Mouse (Mus musculus): ENCODE results near the gene Efna2.

The Efna2 gene

GRCm38 (mm10) chr10:80179068-80180051, at the start of gene Efna2:
TSS of gene Efna2 (plus strand) at chr10:80179482.
- DNase-seq (ENCODE audit: low read depth): peak; percentile 34

GRCm38 (mm10) chr10:80129846-80130245, 49.4 kb upstream of the Efna2 start:
- DNase-seq (ENCODE audit: low read depth): no peak

- DNase-seq (ENCODE audit: low read depth): no peak
Observed at GRCm38 (mm10) chr10:80130403-80131031, 48.8 kb upstream of the Efna2 start.

GRCm38 (mm10) chr10:80131316-80131951, 47.8 kb upstream of the Efna2 start:
- no peak for DNase-seq (ENCODE audit: low read depth)

GRCm38 (mm10) chr10:80131952-80132350, 47.3 kb upstream of the Efna2 start:
- no peak for DNase-seq (ENCODE audit: low read depth)

GRCm38 (mm10) chr10:80133226-80133849, 45.9 kb upstream of the Efna2 start:
- no peak for DNase-seq (ENCODE audit: low read depth)

- DNase-seq (ENCODE audit: low read depth): no peak
Observed at GRCm38 (mm10) chr10:80134421-80134820, 44.9 kb upstream of the Efna2 start.

- no peak for DNase-seq (ENCODE audit: low read depth)
Observed at GRCm38 (mm10) chr10:80135161-80135560, 44.1 kb upstream of the Efna2 start.

- DNase-seq (ENCODE audit: low read depth): no peak
Observed at GRCm38 (mm10) chr10:80135641-80136040, 43.6 kb upstream of the Efna2 start.

- no peak for DNase-seq (ENCODE audit: low read depth)
Observed at GRCm38 (mm10) chr10:80136179-80136951, 42.9 kb upstream of the Efna2 start.

GRCm38 (mm10) chr10:80136952-80137625, 42.2 kb upstream of the Efna2 start:
- peak; percentile 74 for DNase-seq (ENCODE audit: low read depth)

- DNase-seq (ENCODE audit: low read depth): peak; percentile 78
Observed at GRCm38 (mm10) chr10:80137626-80138552, 41.4 kb upstream of the Efna2 start.

GRCm38 (mm10) chr10:80138553-80139438, 40.5 kb upstream of the Efna2 start, which contains the start of gene Atp5d:
TSS of gene Atp5d (plus strand) at chr10:80138632.
- DNase-seq (ENCODE audit: low read depth): no peak

- DNase-seq (ENCODE audit: low read depth): peak; percentile 86
Observed at GRCm38 (mm10) chr10:80139439-80139775, 39.9 kb upstream of the Efna2 start.

- no peak for DNase-seq (ENCODE audit: low read depth)
Observed at GRCm38 (mm10) chr10:80139975-80140665, 39.2 kb upstream of the Efna2 start.

- no peak for DNase-seq (ENCODE audit: low read depth)
Observed at GRCm38 (mm10) chr10:80140666-80141035, 38.6 kb upstream of the Efna2 start, which contains the start of gene Cbarp. TSS of gene Cbarp (minus strand) at chr10:80140835.

GRCm38 (mm10) chr10:80141243-80141642, 38.0 kb upstream of the Efna2 start:
- peak; percentile 99 for DNase-seq (ENCODE audit: low read depth)

Data from naive thymus-derived CD4-positive, alpha-beta T cell, adult 2 months (primary cell).